Mouse (Mus musculus): ENCODE measurements around the gene Gzmf.
"Not testable (repeated sequence)": the region's sequence is repeated elsewhere in the genome, so short reads cannot be mapped to it uniquely, and the experiment has no call there.

Gzmf gene

GRCm38 (mm10) chr14:56211317-56211716, at the start of gene Gzmf:
TSS of gene Gzmf (minus strand) at chr14:56211417.
- no peak for DNase-seq (ENCODE audit: low read depth, low spot score)

GRCm38 (mm10) chr14:56240409-56240808, 29.2 kb upstream of the Gzmf start:
- DNase-seq (ENCODE audit: low read depth, low spot score): no peak

- no peak for DNase-seq (ENCODE audit: low read depth, low spot score)
Observed at GRCm38 (mm10) chr14:56234556-56234955, 23.3 kb upstream of the Gzmf start, which contains the start of gene Gzmc. TSS of gene Gzmc (minus strand) at chr14:56234656.

- DNase-seq (ENCODE audit: low read depth, low spot score): no peak
Observed at GRCm38 (mm10) chr14:56205613-56206012, 5.6 kb downstream of the Gzmf start.

- peak; percentile 29 for DNase-seq (ENCODE audit: low read depth, low spot score)
Observed at GRCm38 (mm10) chr14:56205021-56205420, 6.2 kb downstream of the Gzmf start.

GRCm38 (mm10) chr14:56203975-56204374, 7.2 kb downstream of the Gzmf start:
- peak; percentile 26 for DNase-seq (ENCODE audit: low read depth, low spot score)

GRCm38 (mm10) chr14:56186946-56187345, 24.3 kb downstream of the Gzmf start:
- DNase-seq (ENCODE audit: low read depth, low spot score): no peak

GRCm38 (mm10) chr14:56186521-56186920, 24.7 kb downstream of the Gzmf start:
- DNase-seq (ENCODE audit: low read depth, low spot score): no peak

- DNase-seq (ENCODE audit: low read depth, low spot score): peak; percentile 36
Observed at GRCm38 (mm10) chr14:56177651-56178050, 33.6 kb downstream of the Gzmf start.

GRCm38 (mm10) chr14:56174499-56174898, 36.7 kb downstream of the Gzmf start, which contains the start of gene Gzmn:
TSS of gene Gzmn (minus strand) at chr14:56174599.
- DNase-seq (ENCODE audit: low read depth, low spot score): no peak

- no peak for DNase-seq (ENCODE audit: low read depth, low spot score)
Observed at GRCm38 (mm10) chr14:56173396-56173795, 37.8 kb downstream of the Gzmf start.

GRCm38 (mm10) chr14:56172744-56173143, 38.5 kb downstream of the Gzmf start:
- no peak for DNase-seq (ENCODE audit: low read depth, low spot score)

- DNase-seq (ENCODE audit: low read depth, low spot score): no peak
Observed at GRCm38 (mm10) chr14:56168009-56168408, 43.2 kb downstream of the Gzmf start.

- no peak for DNase-seq (ENCODE audit: low read depth, low spot score)
Observed at GRCm38 (mm10) chr14:56162109-56162508, 49.1 kb downstream of the Gzmf start.

- DNase-seq (ENCODE audit: low read depth, low spot score): not testable (repeated sequence)
Observed at GRCm38 (mm10) chr14:56159479-56159878, 51.7 kb downstream of the Gzmf start, which contains the start of gene Gzmg. TSS of gene Gzmg (minus strand) at chr14:56159579.

- DNase-seq (ENCODE audit: low read depth, low spot score): no peak
Observed at GRCm38 (mm10) chr14:56155340-56155739, 55.9 kb downstream of the Gzmf start.
